Mouse (Mus musculus): ENCODE measurements around the gene Pgd. TPM values are rescaled to one million over a fixed set of nuclear protein-coding genes. Genes with fewer than 3 reads are reported as not detected.
"Not testable (repeated sequence)": the region's sequence is repeated elsewhere in the genome, so short reads cannot be mapped to it uniquely, and the experiment has no call there.

Pgd gene
- polyA plus RNA-seq, 1 experiment from 2014 or later, result 166 TPM

GRCm38 (mm10) chr4:149182192-149182591 lies 15.6 kb upstream of the Pgd start:
- no peak for ATAC-seq (ENCODE audit: insufficient read depth, low FRiP score, low read depth)

GRCm38 (mm10) chr4:149179573-149179972 lies 13.0 kb upstream of the Pgd start:
- Histone ChIP-seq H3K4me3 (replicated peaks) (no peak overlapping the region), H3K9ac (no peak overlapping the region), H3K4me2 (no peak overlapping the region), H3K27me3 (replicated peaks) (no peaks in the 10 kb centered on the region), H3K36me3 (peaks cover 12% of the 10 kb centered on the region), H3K27ac (peak overlapping the region; percentile 42; the same call in 1 of the 2 replicates), H3K4me1 (0 out of 2 replicates have a peak, but pooled peaks cover 3% of the 10 kb centered on the region), H3K9me3 (no peaks in the 10 kb centered on the region)
- WGBS, result 53% methylated on average over 4 of the region's 4 CpGs
- no peak; the same call in 1 of the 2 replicates for ATAC-seq (ENCODE audit: insufficient read depth, low FRiP score, low read depth)

More at GRCm38 (mm10) chr4:149182192-149182591, 15.6 kb upstream of the Pgd start:
- no peaks in the 10 kb centered on the region for H3K27me3 ChIP-seq (replicated peaks)
- no peak overlapping the region for H3K9ac ChIP-seq
- H3K36me3 ChIP-seq, result peaks cover 27% of the 10 kb centered on the region
- H3K27ac ChIP-seq, result no peak overlapping the region
- WGBS, result 85% methylated on average over 7 of the region's 7 CpGs
- H3K4me2 ChIP-seq, result no peak overlapping the region
- no peak overlapping the region for H3K4me3 ChIP-seq (replicated peaks)
- H3K4me1 ChIP-seq, result 0 out of 2 replicates have a peak, but pooled peaks cover 3% of the 10 kb centered on the region
- no peaks in the 10 kb centered on the region for H3K9me3 ChIP-seq

GRCm38 (mm10) chr4:149179160-149179559 lies 12.6 kb upstream of the Pgd start:
- ATAC-seq (ENCODE audit: insufficient read depth, low FRiP score, low read depth), result no peak
- H3K9ac ChIP-seq, result no peak overlapping the region
- H3K4me2 ChIP-seq, result no peak overlapping the region
- peak overlapping the region; percentile 42 for H3K27ac ChIP-seq
- no peak overlapping the region for H3K4me3 ChIP-seq (replicated peaks)
- H3K27me3 ChIP-seq (replicated peaks), result no peaks in the 10 kb centered on the region
- H3K4me1 ChIP-seq, result 0 out of 2 replicates have a peak, but pooled peaks cover 3% of the 10 kb centered on the region
- no peaks in the 10 kb centered on the region for H3K9me3 ChIP-seq
- peaks cover 10% of the 10 kb centered on the region for H3K36me3 ChIP-seq
- WGBS, result 74% methylated on average over 7 of the region's 7 CpGs

- peaks cover 3% of the 10 kb centered on the region; the same call in 1 of the 2 replicates for H3K36me3 ChIP-seq
- ATAC-seq (ENCODE audit: insufficient read depth, low FRiP score, low read depth), result no peak
- no peak overlapping the region for H3K9ac ChIP-seq
- 67% methylated on average over 7 of the region's 7 CpGs for WGBS
- H3K4me3 ChIP-seq (replicated peaks), result no peak overlapping the region
- no peak overlapping the region; the same call in 1 of the 2 replicates for H3K27ac ChIP-seq
- H3K9me3 ChIP-seq, result no peaks in the 10 kb centered on the region
- H3K4me2 ChIP-seq, result no peak overlapping the region
- H3K4me1 ChIP-seq, result 0 out of 2 replicates have a peak, but pooled peaks cover 3% of the 10 kb centered on the region
- no peaks in the 10 kb centered on the region for H3K27me3 ChIP-seq (replicated peaks)
Measured at GRCm38 (mm10) chr4:149178328-149178727, 11.8 kb upstream of the Pgd start.

GRCm38 (mm10) chr4:149177046-149177445 lies 10.5 kb upstream of the Pgd start:
- no peaks in the 10 kb centered on the region for H3K27me3 ChIP-seq (replicated peaks)
- H3K36me3 ChIP-seq, result peaks cover 3% of the 10 kb centered on the region; the same call in 1 of the 2 replicates
- H3K4me2 ChIP-seq, result no peak overlapping the region
- no peak overlapping the region for H3K27ac ChIP-seq
- no peak overlapping the region for H3K4me3 ChIP-seq (replicated peaks)
- no peak for ATAC-seq (ENCODE audit: insufficient read depth, low FRiP score, low read depth)
- H3K4me1 ChIP-seq, result peaks cover 8% of the 10 kb centered on the region; the same call in 1 of the 2 replicates
- H3K9me3 ChIP-seq, result no peaks in the 10 kb centered on the region
- 54% methylated on average over 5 of the region's 5 CpGs for WGBS
- no peak overlapping the region for H3K9ac ChIP-seq

- no peak for ATAC-seq (ENCODE audit: insufficient read depth, low FRiP score, low read depth)
- Histone ChIP-seq H3K4me2 (no peak overlapping the region), H3K27me3 (replicated peaks) (no peaks in the 10 kb centered on the region), H3K4me1 (peaks cover 9% of the 10 kb centered on the region; the same call in 1 of the 2 replicates), H3K27ac (no peak overlapping the region), H3K4me3 (replicated peaks) (no peak overlapping the region), H3K9me3 (no peaks in the 10 kb centered on the region), H3K9ac (no peak overlapping the region), H3K36me3 (peaks cover 3% of the 10 kb centered on the region; the same call in 1 of the 2 replicates)
- WGBS, result 79% methylated on average over 6 of the region's 6 CpGs
Measured at GRCm38 (mm10) chr4:149176645-149177044, 10.1 kb upstream of the Pgd start.

GRCm38 (mm10) chr4:149173661-149174060 lies 7.1 kb upstream of the Pgd start:
- H3K27me3 ChIP-seq (replicated peaks), result no peaks in the 10 kb centered on the region
- no peak overlapping the region for H3K4me2 ChIP-seq
- no peaks in the 10 kb centered on the region for H3K9me3 ChIP-seq
- peaks cover 9% of the 10 kb centered on the region for H3K4me1 ChIP-seq
- H3K4me3 ChIP-seq (replicated peaks), result no peak overlapping the region
- no peak for ATAC-seq (ENCODE audit: insufficient read depth, low FRiP score, low read depth)
- H3K27ac ChIP-seq, result no peak overlapping the region
- H3K36me3 ChIP-seq, result no peaks in the 10 kb centered on the region; the same call in 1 of the 2 replicates
- no peak overlapping the region for H3K9ac ChIP-seq
- 84% methylated on average over 6 of the region's 6 CpGs for WGBS

- no peaks in the 10 kb centered on the region for H3K36me3 ChIP-seq
- 68% methylated on average over 2 of the region's 2 CpGs for WGBS
- peak overlapping the region; percentile 37 for H3K27ac ChIP-seq
- H3K9ac ChIP-seq, result no peak overlapping the region
- H3K4me2 ChIP-seq, result no peak overlapping the region
- no peak for ATAC-seq (ENCODE audit: insufficient read depth, low FRiP score, low read depth)
- no peak overlapping the region for H3K4me3 ChIP-seq (replicated peaks)
- H3K27me3 ChIP-seq (replicated peaks), result no peaks in the 10 kb centered on the region
- H3K9me3 ChIP-seq, result no peaks in the 10 kb centered on the region
- H3K4me1 ChIP-seq, result peaks cover 9% of the 10 kb centered on the region
Measured at GRCm38 (mm10) chr4:149172666-149173065, 6.1 kb upstream of the Pgd start.

GRCm38 (mm10) chr4:149172083-149172482 lies 5.5 kb upstream of the Pgd start:
- Histone ChIP-seq H3K9ac (no peak overlapping the region), H3K4me3 (replicated peaks) (no peak overlapping the region), H3K9me3 (no peaks in the 10 kb centered on the region), H3K27me3 (replicated peaks) (no peaks in the 10 kb centered on the region), H3K27ac (peak overlapping the region; percentile 37), H3K4me2 (no peak overlapping the region), H3K4me1 (peaks cover 11% of the 10 kb centered on the region), H3K36me3 (no peaks in the 10 kb centered on the region)
- ATAC-seq (ENCODE audit: insufficient read depth, low FRiP score, low read depth), result no peak
- WGBS, result 76% methylated on average over 5 of the region's 5 CpGs

- H3K4me1 ChIP-seq, result peaks cover 13% of the 10 kb centered on the region
- ATAC-seq (ENCODE audit: insufficient read depth, low FRiP score, low read depth), result no peak
- H3K27me3 ChIP-seq (replicated peaks), result no peaks in the 10 kb centered on the region
- H3K4me3 ChIP-seq (replicated peaks), result no peak overlapping the region
- H3K9me3 ChIP-seq, result no peaks in the 10 kb centered on the region
- no peak overlapping the region for H3K9ac ChIP-seq
- 57% methylated on average over 5 of the region's 5 CpGs for WGBS
- no peak overlapping the region for H3K4me2 ChIP-seq
- H3K36me3 ChIP-seq, result no peaks in the 10 kb centered on the region
- peak overlapping the region; percentile 76 for H3K27ac ChIP-seq
Measured at GRCm38 (mm10) chr4:149171581-149171981, 5.0 kb upstream of the Pgd start.

- Histone ChIP-seq H3K27me3 (replicated peaks) (no peaks in the 10 kb centered on the region), H3K4me2 (no peak overlapping the region), H3K9ac (no peak overlapping the region), H3K9me3 (no peaks in the 10 kb centered on the region), H3K27ac (peak overlapping the region; percentile 83), H3K4me3 (replicated peaks) (no peak overlapping the region), H3K4me1 (peaks cover 17% of the 10 kb centered on the region), H3K36me3 (no peaks in the 10 kb centered on the region)
- no peak for ATAC-seq (ENCODE audit: insufficient read depth, low FRiP score, low read depth)
- WGBS, result 47% methylated on average over 7 of the region's 7 CpGs
Measured at GRCm38 (mm10) chr4:149170394-149170931, 3.9 kb upstream of the Pgd start.

- Histone ChIP-seq H3K27ac (peak overlapping the region; percentile 83), H3K4me1 (peaks cover 22% of the 10 kb centered on the region)
- not testable (repeated sequence) for H3K4me3 ChIP-seq (replicated peaks); H3K36me3 ChIP-seq; H3K9me3 ChIP-seq; ATAC-seq (ENCODE audit: insufficient read depth, low FRiP score, low read depth); H3K9ac ChIP-seq; H3K4me2 ChIP-seq; H3K27me3 ChIP-seq (replicated peaks)
- 68% methylated on average over 7 of the region's 8 CpGs for WGBS
Measured at GRCm38 (mm10) chr4:149169926-149170325, 3.4 kb upstream of the Pgd start.
